Mouse (Mus musculus) spleen, adult 10 weeks (tissue): ENCODE data around the gene Kif26a. TPM values are rescaled to one million over a fixed set of nuclear protein-coding genes. Genes with fewer than 3 reads are reported as not detected.

ENCODE experiments used
- polyA plus RNA-seq: library from polyadenylated mRNA; stranded (reverse); fragments of 350-450 nt; fragmentation: Illumina TruSeq; extraction: RNeasy Lipid Tissue Mini Kit (QIAGEN cat#74804); gene quantifications from one replicate; pipeline ENCODE4 v1.2.3, GENCODE M21; 2015; ENCODE audit warnings: low replicate concordance; ENCODE audit not compliant: insufficient read depth

The Kif26a gene
- 0.25 TPM for polyA plus RNA-seq

GRCm38 (mm10) chr12:112145875-112146651 is at the start of gene Kif26a:
Kif26a (plus strand) TSS chr12:112146208.

GRCm38 (mm10) chr12:112106541-112106971 is 39.5 kb upstream of the Kif26a start, which contains the start of gene Aspg:
Aspg (plus strand) TSS chr12:112106679.

Other genes starting within 250 kb of the Kif26a start
- 21.9 TPM for gene Ppp1r13b, start 238.1 kb upstream of the Kif26a start, polyA plus RNA-seq
- 546 TPM for gene Atp5mpl, start 179.2 kb upstream of the Kif26a start, polyA plus RNA-seq
- gene Tdrd9, start 174.6 kb upstream of the Kif26a start, polyA plus RNA-seq, result not detected
- gene Rd3l, start 164.9 kb upstream of the Kif26a start, polyA plus RNA-seq, result not detected
- gene Aspg, start 39.5 kb upstream of the Kif26a start, polyA plus RNA-seq, result not detected